Mouse (Mus musculus): ENCODE data around the gene Mmel1. TPM values are rescaled to one million over a fixed set of nuclear protein-coding genes. Genes with fewer than 3 reads are reported as not detected.

Gene Mmel1
- polyA plus RNA-seq, 1 experiment: not detected

DNA sequence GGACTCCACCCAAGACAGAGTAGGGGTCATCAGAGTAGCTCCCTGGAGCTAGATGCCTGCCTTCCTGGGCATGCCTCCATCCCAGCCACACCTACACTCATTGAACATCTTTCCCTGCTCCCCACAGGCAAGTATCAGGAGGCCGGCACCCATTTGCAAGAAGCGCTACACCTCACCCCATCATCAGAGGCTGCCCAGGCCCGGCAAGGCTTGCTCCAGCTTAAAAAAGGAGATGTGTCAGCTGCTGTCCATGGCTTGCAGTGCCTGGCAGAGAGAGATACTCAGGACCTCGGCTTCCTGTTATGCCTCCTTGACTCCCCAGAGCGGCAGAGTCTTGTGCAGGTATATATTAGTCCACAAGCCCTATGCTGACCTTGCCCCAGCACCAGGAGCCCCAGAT lies 7.4 kb upstream of the Mmel1 start:
- no peak overlapping the region for H3K27ac ChIP-seq (ENCODE audit: insufficient read depth, low read length)
- TF ChIP-seq CTCF (IDR thresholded peaks at IDR 0.05; ENCODE audit: borderline replicate concordance, insufficient read depth, low read length): no peak
- TF ChIP-seq POLR2A (IDR thresholded peaks at IDR 0.05; ENCODE audit: low read depth, low read length): no peak
- H3K4me3 ChIP-seq (ENCODE audit: insufficient read depth, low read length): no peak overlapping the region
- no peaks in the 10 kb centered on the region for H3K4me1 ChIP-seq (ENCODE audit: control insufficient read depth, insufficient read depth, low read length)

DNA sequence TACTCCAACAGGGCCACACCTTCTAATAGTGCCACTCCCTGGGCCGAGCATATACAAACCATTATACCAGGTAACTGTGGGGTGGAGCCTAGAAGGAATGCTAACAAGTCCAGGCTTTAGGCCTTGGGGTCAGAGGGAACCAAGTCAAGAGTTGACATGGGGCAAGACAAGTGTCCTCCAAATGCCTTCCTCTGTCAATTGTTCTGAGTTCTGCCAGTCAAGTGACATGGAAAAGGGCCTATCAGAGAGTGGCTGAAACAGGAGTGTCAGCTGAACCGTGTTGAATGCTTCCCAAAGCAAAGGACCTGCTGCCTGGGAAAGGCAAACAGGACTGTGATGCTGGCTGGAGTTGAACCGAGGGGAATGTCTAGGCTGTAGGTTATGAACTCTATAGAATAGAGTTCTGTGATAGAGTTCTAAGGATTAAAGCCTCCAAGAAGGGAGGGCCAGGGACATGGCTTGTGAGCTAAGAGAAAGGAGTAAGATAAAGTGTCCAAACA lies 5.9 kb upstream of the Mmel1 start:
- Histone ChIP-seq H3K4me3 (ENCODE audit: insufficient read depth, low read length) (no peak overlapping the region), H3K27ac (ENCODE audit: insufficient read depth, low read length) (no peak overlapping the region), H3K4me1 (ENCODE audit: control insufficient read depth, insufficient read depth, low read length) (no peaks in the 10 kb centered on the region)
- TF ChIP-seq CTCF (IDR thresholded peaks at IDR 0.05; ENCODE audit: borderline replicate concordance, insufficient read depth, low read length): no peak
- TF ChIP-seq POLR2A (IDR thresholded peaks at IDR 0.05; ENCODE audit: low read depth, low read length): no peak

DNA sequence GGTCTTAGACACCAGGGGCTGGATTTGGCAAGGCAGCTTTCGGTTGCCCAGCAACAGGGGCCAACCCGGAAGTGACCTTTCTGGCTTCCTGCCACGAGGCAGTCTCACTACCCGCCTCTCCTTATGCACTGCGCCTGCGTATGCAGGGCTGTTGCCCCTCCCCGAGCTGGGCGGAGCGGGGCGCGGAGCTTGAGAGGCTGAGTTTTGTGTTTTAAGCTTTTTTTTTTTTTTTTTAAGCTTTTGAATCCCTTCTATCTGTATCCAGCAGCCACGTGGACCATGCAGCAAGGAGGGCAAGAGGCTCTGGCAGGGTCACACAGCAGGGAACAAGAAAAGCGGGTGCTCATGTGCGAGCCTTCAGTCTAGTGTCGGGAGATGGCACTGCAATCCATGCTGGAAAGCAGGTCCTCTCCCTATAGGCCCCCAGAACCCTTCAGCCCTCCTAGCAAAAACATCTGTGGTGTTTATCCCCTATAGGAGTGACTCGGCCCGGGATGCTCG lies 5.1 kb upstream of the Mmel1 start:
- 0 out of 2 replicates have a peak overlapping the region, but pooled peaks have one; percentile 11 for H3K4me3 ChIP-seq (ENCODE audit: insufficient read depth, low read length)
- no peak for TF ChIP-seq CTCF (IDR thresholded peaks at IDR 0.05; ENCODE audit: borderline replicate concordance, insufficient read depth, low read length)
- peak; percentile 44 for TF ChIP-seq POLR2A (IDR thresholded peaks at IDR 0.05; ENCODE audit: low read depth, low read length)

DNA sequence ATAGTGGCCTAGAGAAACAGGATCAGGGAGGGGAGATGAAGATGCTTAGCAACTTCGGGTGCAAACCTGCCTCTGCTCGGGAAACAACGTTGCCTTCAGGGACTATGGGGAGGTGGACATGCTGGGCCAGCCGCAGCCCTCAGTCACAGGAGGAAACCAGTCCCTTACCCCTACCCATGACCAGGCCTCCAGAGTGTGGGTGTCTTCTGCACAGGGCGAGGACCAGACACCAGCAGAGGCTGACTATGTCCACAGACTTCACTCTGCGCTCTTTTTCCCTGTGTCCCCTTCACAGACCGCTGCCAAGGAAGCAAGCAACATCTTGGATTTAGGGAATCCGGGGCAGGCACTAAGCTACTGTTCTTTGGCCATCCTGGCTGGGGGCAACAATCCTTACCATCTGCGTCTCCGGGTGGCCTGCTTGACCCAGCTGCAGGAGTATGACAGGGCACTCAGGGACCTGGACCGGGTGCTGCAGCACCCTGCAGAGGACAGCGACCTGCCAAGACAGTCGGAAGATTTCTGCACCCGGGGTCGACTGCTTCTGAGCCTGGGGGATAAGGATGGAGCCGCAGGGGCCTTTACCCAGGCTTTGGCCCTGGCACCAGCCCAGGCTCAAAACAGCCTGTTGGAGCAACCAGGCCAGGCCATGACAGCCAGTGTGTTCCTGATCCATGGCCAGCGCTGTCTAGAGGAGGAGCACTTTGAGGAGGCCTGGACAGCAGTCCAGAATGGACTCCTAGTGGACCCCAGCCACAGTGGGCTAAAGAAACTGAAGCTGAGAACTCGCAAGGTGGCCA lies 4.2 kb upstream of the Mmel1 start:
- Histone ChIP-seq H3K27ac (ENCODE audit: insufficient read depth, low read length) (no peak overlapping the region), H3K4me3 (ENCODE audit: insufficient read depth, low read length) (no peak overlapping the region), H3K4me1 (ENCODE audit: control insufficient read depth, insufficient read depth, low read length) (no peaks in the 10 kb centered on the region)
- TF ChIP-seq CTCF (IDR thresholded peaks at IDR 0.05; ENCODE audit: borderline replicate concordance, insufficient read depth, low read length) (no peak), POLR2A (IDR thresholded peaks at IDR 0.05; ENCODE audit: low read depth, low read length) (no peak)

More for the DNA sequence above, 5.1 kb upstream of the Mmel1 start:
- no peak overlapping the region for H3K27ac ChIP-seq (ENCODE audit: insufficient read depth, low read length)
- no peaks in the 10 kb centered on the region for H3K4me1 ChIP-seq (ENCODE audit: control insufficient read depth, insufficient read depth, low read length)

DNA sequence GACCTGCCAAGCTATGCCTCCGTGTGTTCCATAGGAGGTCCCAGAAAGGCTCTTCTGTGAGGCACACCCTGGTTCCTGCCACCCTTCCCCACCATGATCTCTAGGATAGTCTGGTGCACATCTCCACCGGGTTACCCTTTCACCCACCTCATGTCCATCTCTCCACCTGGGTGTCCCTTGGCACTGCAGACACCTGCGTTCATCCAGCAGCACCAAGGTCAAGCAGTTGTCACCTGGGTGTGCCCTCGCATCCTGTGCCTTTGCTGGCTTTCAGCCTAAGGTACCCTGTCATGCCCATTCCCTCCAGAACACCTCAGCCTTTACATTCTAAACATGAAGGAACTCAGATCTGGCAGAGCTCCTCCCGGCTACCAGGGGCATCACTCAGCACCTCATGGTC lies 3.0 kb upstream of the Mmel1 start:
- H3K27ac ChIP-seq (ENCODE audit: insufficient read depth, low read length): no peak overlapping the region
- no peak overlapping the region for H3K4me3 ChIP-seq (ENCODE audit: insufficient read depth, low read length)
- no peaks in the 10 kb centered on the region for H3K4me1 ChIP-seq (ENCODE audit: control insufficient read depth, insufficient read depth, low read length)
- TF ChIP-seq POLR2A (IDR thresholded peaks at IDR 0.05; ENCODE audit: low read depth, low read length) (no peak), CTCF (IDR thresholded peaks at IDR 0.05; ENCODE audit: borderline replicate concordance, insufficient read depth, low read length) (no peak)

DNA sequence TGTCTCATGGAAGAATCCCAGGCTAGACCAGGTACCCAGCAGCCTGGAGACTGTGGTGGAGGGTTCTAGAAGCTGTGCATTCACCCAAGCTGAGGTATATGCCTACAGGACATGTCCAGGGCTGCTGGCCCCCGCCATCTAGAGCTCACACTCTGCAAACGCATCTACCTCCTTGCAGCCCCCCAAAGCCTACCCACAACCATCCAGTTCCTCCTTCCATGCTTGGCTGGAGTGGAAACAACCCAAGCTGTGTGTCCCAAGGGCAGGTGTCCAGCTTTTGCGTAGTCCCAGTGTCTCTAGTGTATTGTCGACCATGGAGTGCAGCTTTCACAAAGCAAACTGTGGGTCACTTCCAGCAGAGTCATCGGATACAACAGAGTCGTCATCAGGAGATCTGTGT lies 2.1 kb upstream of the Mmel1 start:
- no peak overlapping the region for H3K4me3 ChIP-seq (ENCODE audit: insufficient read depth, low read length)
- TF ChIP-seq POLR2A (IDR thresholded peaks at IDR 0.05; ENCODE audit: low read depth, low read length) (no peak), CTCF (IDR thresholded peaks at IDR 0.05; ENCODE audit: borderline replicate concordance, insufficient read depth, low read length) (no peak)
- H3K4me1 ChIP-seq (ENCODE audit: control insufficient read depth, insufficient read depth, low read length): no peaks in the 10 kb centered on the region
- no peak overlapping the region for H3K27ac ChIP-seq (ENCODE audit: insufficient read depth, low read length)

DNA sequence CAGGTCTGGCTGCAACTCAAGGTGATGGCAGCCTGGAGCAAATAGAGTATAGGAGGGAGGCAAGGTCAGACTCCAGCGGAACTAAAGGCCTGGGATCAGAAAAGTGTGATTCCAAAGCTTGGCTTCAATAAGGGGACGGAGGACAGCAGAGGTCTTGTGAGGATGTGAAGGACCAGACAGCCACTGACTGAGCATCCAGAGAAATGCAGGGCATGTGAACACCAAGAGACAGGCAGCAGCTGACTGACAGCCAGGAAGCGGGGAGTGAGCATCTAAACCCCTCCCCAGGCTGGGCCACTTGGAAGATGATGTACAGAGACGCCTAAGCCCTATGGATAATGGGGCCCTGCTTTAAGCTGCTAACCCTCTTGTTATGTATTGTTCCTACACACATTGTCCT lies 1.3 kb downstream of the Mmel1 start:
- Histone ChIP-seq H3K27ac (ENCODE audit: insufficient read depth, low read length) (no peak overlapping the region), H3K4me1 (ENCODE audit: control insufficient read depth, insufficient read depth, low read length) (no peaks in the 10 kb centered on the region), H3K4me3 (ENCODE audit: insufficient read depth, low read length) (no peak overlapping the region)
- TF ChIP-seq POLR2A (IDR thresholded peaks at IDR 0.05; ENCODE audit: low read depth, low read length) (no peak), CTCF (IDR thresholded peaks at IDR 0.05; ENCODE audit: borderline replicate concordance, insufficient read depth, low read length) (no peak)

DNA sequence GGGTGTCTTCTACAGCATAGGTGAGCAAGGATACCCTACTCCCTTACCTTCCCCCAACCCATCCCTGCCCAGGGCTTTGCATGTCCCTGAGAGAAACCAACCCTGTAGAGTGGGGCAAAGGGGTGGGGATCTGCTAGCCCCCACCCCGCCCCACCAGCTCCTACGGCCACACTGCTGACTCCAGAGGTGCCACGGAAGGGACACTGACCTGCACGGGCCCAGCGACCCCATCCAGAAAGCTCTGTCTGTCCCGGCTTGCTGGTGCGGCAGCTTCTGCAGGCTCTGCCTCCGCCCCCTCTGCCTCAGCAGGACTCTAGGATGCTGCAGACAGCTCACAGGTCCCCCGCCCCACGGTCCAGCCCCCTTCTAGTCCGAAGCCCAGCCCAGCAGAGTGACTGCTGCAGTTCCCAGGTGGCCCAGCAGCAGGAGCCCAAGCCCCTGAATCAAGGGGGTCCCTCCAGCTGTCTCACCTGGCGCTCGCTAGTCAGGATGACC lies 2.4 kb downstream of the Mmel1 start:
- no peak overlapping the region for H3K27ac ChIP-seq (ENCODE audit: insufficient read depth, low read length)

DNA sequence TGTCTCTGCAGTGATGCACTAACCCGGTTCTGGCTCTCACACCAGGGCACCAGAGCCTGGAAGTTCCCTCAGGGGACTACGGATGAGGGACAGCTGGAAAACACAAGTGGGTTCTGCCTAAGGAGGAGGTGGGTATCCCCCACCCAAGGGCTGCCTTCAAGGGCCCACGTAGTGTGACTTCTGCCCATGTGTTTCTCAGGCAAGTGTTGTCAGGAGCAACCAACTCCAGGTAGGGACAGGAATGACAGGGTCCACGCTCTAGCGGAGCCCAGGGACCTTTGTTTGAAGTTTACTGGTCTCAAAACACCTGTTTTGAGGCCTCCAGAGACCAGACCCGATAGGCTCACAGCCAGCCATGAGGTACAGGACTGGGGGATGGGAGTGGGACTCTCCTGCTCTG lies 3.8 kb downstream of the Mmel1 start:
- no peaks in the 10 kb centered on the region for H3K4me1 ChIP-seq (ENCODE audit: control insufficient read depth, insufficient read depth, low read length)
- no peak overlapping the region for H3K4me3 ChIP-seq (ENCODE audit: insufficient read depth, low read length)
- no peak overlapping the region for H3K27ac ChIP-seq (ENCODE audit: insufficient read depth, low read length)
- no peak for TF ChIP-seq CTCF (IDR thresholded peaks at IDR 0.05; ENCODE audit: borderline replicate concordance, insufficient read depth, low read length)

More for the DNA sequence above, 2.4 kb downstream of the Mmel1 start:
- no peaks in the 10 kb centered on the region for H3K4me1 ChIP-seq (ENCODE audit: control insufficient read depth, insufficient read depth, low read length)
- TF ChIP-seq CTCF (IDR thresholded peaks at IDR 0.05; ENCODE audit: borderline replicate concordance, insufficient read depth, low read length) (no peak), POLR2A (IDR thresholded peaks at IDR 0.05; ENCODE audit: low read depth, low read length) (no peak)
- H3K4me3 ChIP-seq (ENCODE audit: insufficient read depth, low read length): no peak overlapping the region

Measured in embryonic fibroblast, embryonic 13.5 days (primary cell).